Mouse (Mus musculus) lung, adult 2 months (tissue): ENCODE results near the gene Fras1.

Experiments used
- CTCF ChIP-seq: fragments of 200-500 bp; IDR thresholded peaks from 2 replicates; pipeline ENCODE4 v1.5.1; 2011; ENCODE audit warnings: mild to moderate bottlenecking, low read length, control low read depth; ENCODE audit not compliant: insufficient read depth
- POLR2A ChIP-seq: fragments of 200-500 bp; IDR thresholded peaks from 2 replicates; pipeline ENCODE4 v1.6.1; 2011; ENCODE audit warnings: low read depth, mild to moderate bottlenecking, control low read depth, low read length, borderline replicate concordance; ENCODE audit errors: extremely low read depth

DNA sequence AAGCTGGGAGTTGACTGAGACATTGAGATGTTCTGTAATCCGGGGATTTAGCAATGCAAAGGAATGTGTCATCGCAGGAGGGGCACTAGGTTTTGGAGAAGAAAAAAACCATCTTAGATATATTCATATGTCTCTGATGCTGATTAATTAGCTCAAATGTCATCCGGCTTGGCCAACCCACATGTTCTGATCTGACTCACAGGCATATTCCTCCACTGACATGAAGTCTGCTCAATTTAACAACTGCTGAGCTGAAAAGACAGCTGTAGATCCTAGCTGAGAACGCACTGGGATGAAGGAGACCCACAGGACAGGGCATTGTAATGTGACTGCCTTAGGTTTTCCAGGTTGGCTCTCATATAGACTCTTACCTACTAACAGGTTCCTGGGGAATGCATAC, 128.0 kb downstream of the Fras1 start:
- no peak for TF ChIP-seq CTCF
- TF ChIP-seq POLR2A, result no peak
